Mouse (Mus musculus): ENCODE data around the gene Slc17a1.
A peak's percentile ranks its signal among the peaks of the same experiment; 100 is the strongest.

The Slc17a1 gene

DNA sequence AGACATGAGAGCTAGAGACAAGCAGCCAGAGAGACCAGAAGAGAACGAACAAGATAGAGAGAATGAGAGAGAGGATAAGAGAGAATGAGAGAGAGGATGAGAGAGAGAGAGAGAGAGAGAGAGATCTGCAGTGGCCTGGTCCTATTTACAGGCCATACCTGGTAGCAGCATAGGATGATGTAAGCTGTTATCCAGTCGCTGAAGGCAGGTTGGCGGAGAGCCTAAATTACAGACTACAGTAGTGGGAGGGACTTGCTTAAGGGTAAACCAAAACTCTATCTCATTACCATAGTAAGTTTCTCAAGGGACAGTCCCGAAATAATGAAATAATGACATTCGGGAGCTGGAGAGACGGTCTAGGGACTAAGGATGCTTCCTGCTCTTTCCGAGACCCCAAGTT lies at the start of gene Slc17a1:
Slc17a1 (plus strand) TSS at position 346 of the 400 bp plus-strand sequence.
- DNase-seq (ENCODE audit: low spot score in 2 of 2), result no peak

DNA sequence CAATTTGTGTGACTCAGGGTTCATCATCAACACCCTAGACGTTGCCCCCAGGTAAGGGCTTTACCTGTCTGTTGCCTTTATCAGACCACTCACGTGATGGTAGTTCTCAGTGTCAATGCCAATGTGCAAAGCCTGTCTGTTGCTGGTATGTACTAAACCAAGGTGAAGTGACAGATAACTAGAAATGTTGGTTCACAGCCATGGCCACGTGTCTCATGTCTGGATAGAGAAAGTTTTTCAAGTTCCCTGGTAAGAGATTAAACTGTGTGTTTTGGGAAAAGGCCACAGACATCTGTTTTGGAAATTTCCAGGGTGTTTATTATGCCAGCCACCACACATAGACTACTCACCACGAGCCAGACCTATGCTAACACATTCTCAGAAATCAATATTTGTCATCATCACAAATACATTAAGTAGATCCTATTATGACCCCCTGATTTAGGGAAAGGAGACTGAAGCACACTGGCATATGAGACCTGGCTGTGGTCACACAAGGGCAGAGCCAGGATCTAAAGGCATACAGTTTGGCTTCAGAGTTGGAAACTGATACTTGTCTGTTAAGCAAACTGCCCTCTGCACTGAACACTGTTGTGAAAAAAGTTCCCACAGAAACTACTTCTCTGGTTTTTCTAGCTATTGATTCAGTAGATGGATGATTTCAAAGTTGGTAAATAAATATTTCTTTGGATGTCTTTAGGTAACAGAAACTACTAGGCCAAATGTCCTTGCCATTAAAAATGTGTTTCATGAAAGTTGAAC lies 47.2 kb upstream of the Slc17a1 start:
- DNase-seq (ENCODE audit: low spot score in 2 of 2), result no peak

DNA sequence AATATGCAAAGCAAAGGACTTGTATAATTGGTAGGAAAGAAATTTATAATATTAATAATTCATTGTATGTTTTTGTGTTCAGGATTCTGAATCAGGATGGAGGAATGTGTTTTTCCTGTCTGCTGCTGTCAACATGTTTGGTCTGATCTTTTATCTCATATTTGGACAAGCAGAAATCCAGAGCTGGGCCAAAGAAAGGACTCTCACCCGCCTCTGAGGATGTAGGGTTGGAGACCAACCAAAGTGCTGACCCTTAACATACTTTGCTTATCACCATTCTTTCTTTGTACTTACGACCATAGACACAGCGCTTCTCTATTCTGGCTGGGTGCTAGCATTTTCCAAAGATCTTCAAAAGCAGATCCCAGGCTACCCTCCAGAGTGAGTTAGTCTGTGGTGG lies 45.3 kb upstream of the Slc17a1 start:
- DNase-seq (ENCODE audit: low spot score in 2 of 2), result no peak

DNA sequence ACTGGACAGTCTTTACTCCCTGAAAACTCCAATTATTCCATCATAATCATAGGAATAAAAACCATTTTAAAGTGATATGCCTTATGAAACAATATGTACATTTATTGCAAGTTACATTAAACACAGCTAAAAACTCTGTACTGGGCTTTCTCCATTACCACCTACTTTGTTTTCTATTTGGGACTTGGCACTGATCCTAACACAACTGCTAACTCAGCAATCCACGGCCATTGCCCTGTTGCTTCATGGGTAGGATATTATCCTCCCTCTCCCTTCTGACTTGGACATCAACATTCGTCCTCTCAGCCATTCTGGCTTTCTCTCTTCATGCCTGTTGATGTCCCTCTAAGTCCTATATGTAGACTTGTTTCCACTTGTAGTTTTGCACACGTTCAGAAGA lies 40.9 kb upstream of the Slc17a1 start:
- no peak for DNase-seq (ENCODE audit: low spot score in 2 of 2)

DNA sequence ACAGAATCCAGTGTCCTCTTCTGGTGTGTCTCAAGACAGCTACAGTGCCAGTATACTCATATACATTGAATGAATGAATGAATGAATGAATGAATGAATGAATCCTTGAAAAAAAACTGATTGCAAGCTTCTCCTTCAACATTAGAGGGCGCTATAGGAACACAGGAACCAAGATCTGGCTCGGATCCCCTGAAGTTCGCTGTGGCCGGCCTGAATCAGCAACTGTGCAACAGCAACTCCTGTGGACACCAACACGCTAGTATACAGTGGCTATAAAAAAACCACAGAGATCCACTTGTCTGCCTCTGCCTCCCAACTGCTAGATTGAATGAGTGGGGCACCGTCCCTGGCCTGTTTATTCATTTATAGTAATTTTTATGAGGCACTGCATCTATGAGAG lies 34.5 kb upstream of the Slc17a1 start:
- peak; percentile 3 to 20 for DNase-seq (ENCODE audit: low spot score in 2 of 2)

DNA sequence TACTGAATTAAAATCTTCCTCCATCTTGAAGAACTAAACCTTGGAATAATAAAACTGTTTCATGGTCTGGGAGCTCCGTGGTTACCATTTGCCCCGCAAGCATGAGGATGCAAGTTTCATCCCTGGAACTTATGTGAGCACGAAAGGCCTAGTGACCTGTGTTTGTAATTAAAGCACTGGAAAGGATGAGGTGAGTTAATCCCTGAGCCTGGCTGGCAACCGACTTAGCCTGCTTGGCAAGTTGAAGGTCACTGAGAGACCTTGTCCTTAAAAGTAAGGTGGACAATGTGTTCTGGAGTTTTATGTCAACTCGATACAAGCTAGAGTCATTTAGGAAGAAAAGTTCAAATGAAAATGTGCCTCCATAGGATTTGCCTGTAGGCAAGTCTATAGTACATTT lies 32.7 kb upstream of the Slc17a1 start:
- no peak for DNase-seq (ENCODE audit: low spot score in 2 of 2)

DNA sequence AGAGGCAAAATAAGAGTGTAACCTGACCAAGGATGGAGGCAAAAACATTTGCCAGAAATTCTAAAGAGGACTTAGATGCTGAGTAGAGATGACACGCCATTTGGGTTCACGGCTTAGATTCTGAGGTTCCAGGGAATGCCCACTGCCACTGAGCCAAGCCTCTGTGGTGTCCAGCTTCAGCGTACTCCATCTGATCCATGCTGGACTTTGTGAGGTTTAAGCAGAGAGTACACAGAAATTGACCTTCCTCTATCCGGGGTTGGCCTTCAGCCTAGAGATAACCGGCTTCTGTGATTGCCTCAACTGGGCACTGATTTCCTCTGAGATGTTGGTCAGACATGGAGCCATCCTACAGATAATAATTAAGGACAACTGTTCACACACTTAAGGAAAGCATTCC lies 30.9 kb upstream of the Slc17a1 start:
- no peak for DNase-seq (ENCODE audit: low spot score in 2 of 2)

DNA sequence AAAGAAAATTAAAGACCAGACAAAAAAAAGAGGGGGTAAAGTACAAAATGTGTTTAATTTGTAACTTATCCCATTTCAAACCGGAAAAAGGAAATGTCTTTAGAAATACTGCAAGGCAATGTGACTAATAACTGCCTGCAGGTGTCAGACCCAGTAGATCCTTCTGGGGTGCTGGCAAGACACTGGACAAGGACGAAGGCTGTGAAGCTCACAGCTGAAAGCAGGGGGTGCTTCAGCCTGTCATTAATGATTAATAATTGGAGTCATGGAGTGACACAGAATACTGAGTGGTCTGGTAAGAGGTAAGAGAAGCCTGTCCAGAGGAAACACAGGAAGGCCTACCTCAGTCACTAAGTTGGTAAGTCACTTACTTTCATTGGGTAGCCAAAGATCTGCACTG lies 28.2 kb upstream of the Slc17a1 start, which contains the start of gene Slc17a3:
Slc17a3 (plus strand) TSS at position 127 of the 400 bp plus-strand sequence.
- no peak for DNase-seq (ENCODE audit: low spot score in 2 of 2)

DNA sequence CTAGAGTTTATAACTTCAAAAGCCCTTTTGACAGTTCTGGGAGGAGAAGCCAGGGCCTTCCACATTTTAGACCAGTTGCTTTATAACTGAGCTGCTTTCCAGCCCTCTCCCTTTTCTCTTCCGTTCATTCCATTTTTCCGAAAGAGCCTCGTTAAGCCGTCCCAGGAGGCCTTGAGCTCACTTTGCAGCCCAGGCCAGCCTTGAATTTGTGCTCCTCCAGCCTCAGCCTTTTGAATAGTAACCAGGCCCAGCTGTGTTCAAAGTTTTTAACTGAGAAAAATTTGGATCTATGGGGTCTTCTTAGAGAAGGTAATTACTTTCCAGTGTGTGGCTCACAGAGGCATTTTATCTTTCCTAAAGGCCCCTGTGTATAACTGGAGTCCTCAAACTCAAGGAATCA lies 21.7 kb upstream of the Slc17a1 start:
- DNase-seq (ENCODE audit: low spot score in 2 of 2), result no peak

DNA sequence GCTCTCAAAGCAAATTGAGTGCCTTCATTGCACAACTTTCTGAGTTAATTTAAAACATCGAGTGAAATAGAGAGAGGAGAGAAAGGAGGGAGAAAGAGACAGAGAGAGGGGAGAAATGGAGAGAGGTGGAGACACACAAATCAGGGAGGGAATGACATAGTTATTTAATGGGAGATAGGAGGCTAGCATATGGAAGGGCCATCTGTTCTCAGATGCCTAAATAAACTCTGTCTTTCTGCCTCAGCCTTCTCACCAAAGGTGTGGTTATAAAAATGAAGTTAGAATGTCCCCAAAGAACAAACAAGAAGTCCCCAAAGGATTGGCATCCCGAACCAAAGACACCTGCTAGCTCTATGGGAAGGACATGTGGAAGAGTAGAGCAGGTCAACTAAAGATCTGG lies 18.3 kb upstream of the Slc17a1 start:
- no peak for DNase-seq (ENCODE audit: low spot score in 2 of 2)

DNA sequence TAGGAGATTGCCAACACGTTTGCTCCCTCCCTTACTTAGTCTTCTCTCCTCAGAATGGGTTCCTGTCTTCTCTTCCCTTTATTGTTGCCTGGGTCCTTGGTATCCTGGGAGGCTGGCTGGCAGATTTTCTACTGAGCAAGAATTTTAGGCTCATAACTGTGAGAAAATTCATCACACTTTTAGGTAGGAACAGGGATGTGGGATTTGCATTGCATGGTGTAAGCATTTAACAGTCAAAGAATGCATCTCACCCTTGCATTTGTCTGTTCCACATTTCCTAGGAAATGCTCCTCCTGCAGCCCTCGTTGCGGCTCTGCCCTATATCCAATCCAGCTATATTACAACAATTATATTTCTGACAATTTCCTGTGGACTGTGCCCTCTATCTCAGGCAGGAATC lies 11.1 kb upstream of the Slc17a1 start:
- DNase-seq (ENCODE audit: low spot score in 2 of 2), result no peak

DNA sequence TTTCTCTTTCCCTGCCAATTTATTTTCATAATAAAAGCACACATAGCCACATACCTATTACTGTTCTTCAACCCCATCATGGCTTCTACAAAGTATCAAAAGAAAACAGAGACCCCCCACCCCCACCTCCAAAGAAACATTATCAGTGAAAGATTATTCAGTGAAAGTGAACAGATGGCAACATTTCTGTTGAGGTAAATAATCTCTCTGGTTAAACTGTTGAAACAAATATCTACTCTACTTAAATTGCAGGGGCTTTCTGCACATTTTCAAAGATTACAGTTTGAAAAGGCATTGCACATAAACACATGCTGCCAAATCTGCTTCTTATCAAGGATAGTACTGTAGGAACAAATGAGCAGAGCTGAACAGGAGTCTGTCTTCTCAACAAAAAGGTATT lies 5.7 kb upstream of the Slc17a1 start:
- no peak for DNase-seq (ENCODE audit: low spot score in 2 of 2)

DNA sequence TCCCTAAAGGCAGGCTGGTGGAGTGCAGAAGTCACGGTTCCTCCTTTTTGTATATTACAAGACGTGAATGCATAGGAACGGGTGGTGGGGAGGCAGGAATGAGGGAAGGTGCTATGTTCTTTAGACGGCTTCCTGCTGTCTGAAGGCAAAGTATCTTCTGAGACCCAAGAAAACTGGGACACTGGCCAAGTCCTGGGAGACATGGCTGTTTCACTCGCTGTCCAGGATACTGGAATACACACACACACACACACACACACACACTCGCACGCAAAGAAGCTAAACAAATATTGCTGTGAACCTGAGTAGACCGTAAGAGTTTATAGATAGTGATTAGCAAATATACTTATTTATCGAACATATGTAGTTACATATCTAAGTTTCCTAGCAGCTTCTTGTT lies 2.8 kb upstream of the Slc17a1 start:
- no peak for DNase-seq (ENCODE audit: low spot score in 2 of 2)

DNA sequence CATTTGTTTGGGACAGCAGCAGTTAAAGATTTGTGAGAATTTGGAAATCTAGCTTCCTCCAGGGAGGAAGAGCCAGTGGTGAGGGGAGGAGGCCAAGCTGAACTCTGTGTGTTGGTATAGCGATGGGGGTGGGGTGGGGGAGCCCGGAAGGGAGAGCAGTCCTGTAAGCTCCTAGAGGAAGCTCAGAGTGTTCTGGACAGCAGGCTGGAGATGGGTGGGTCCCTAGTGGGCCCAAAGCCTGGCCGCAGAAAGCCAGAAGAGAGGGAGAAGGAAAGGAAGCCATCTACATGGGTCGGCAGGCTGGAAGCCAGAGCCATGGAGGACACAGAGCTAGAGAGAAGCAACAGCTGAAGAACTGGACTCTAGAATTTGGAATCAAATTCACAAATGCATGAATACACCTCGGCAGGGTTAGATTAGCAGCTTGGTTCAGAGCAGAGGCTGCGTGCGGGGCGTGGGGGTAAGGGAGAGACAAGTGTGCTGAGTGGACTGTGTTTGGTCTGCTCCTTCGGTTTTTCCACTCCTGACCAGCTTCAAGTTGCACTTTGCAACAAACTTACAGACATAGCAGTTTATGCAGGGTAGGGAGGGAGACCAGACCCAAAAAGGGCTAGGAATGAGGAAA lies 1.4 kb upstream of the Slc17a1 start:
- DNase-seq (ENCODE audit: low spot score in 2 of 2), result no peak

DNA sequence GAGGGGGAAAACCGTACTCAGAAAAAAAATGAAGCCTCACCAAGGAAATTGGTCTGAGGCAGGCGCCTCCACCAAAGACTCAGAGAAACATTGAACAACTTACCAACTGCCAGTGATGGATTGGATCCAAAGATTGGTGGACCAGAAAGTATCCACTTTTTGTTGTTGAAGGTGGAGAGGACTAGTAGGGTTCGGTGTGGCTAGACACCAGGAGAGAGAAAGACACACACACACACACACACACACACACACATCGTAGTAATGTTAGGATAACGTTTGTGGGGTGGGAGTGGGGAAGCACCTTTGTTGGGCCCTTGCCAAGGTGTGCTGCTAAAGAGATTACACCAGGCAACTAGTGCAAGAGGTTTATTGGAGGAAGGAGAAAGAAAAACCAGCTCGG lies 550 bp upstream of the Slc17a1 start:
- no peak for DNase-seq (ENCODE audit: low spot score in 2 of 2)

DNA sequence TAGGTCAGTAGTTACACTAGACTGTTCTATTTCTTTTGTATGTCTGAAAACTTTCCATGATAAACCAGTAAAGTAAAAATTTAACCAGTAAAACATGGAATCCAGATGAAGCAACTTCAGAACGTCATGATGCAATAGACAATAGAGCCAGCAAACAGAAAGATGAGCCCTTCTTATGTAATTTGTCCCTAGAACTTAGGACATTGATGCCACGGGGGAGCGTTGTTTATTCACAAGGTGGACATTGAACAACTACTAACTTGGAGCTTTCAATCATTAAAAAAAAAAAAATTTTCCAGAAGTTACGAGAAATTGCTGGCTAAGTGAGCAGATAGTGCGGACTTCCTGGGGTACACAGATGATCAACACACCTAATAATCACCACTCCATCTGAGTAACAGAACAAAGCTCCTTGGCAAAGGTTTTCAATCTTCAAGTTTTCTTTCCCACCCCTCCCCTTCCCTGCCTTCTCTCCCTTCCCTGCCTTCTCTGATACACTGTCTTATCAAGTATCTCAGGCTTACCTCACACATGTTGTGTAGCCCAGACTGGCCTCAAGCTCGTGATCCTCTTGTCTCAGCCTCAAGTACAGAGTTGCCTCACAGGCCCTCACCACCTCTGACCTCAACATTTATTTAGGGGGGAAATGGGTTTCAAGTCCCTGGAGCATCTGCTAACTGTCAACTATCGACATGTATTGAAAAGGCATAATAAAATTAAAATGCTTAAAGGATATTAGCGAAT lies 1.4 kb downstream of the Slc17a1 start:
- no peak for DNase-seq (ENCODE audit: low spot score in 2 of 2)

DNA sequence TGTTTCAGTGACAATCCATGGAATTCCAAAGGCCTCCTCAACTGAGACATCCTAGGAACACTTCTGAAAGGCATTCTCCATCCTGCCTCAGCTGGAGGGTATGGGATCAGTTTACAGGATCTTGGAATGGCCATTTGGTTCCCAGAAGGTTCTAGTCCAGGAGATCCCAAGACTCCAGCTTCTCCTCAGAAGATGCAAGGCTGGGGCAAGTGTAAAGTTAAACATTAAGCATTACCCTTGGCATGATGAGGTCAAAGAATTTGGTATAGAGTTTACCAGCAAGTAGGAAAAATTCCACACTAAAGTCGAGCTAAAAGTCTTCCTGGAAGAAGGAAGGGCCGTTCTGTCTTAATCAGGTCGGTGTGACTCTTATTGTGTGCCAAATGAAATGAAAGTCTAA lies 2.4 kb downstream of the Slc17a1 start:
- DNase-seq (ENCODE audit: low spot score in 2 of 2), result no peak

DNA sequence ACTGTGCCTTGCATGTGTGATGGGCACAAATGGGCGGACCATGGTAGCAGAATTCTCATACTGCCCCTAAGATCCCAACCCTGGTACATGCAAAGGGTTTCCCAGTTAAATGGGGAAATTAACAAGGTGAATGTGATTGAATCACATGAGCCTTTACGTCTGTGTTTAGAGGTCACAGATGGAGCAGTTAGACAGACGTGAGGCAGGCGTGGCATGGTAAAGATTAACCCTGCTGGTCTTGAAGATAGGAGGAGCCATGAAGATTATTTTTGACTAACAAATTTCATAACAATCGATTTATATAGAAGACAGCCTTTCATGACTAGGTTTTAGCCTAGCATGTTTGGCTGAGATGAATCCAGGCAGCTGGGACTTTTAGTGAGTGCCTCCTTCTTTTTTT lies 5.6 kb downstream of the Slc17a1 start:
- DNase-seq (ENCODE audit: low spot score in 2 of 2), result no peak

DNA sequence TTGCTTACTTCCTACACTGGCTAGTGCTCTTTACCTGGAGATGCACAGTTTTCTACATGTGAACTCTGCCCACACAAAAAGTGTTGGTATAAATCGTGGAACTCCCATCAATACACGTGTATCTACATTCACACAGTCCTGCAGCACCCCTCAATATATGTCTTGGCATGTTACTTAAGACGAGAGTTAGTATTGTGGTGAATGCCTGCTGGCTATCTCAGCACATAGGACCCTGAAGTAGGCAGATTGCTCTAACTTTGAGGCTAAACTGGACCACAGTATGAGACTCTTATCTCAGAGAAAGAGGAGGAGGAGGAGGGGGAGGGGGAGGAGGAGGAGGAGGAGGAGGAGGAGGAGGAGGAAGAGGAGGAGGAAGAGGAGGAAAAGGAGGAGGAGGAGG lies 11.6 kb downstream of the Slc17a1 start:
- no peak for DNase-seq (ENCODE audit: low spot score in 2 of 2)

DNA sequence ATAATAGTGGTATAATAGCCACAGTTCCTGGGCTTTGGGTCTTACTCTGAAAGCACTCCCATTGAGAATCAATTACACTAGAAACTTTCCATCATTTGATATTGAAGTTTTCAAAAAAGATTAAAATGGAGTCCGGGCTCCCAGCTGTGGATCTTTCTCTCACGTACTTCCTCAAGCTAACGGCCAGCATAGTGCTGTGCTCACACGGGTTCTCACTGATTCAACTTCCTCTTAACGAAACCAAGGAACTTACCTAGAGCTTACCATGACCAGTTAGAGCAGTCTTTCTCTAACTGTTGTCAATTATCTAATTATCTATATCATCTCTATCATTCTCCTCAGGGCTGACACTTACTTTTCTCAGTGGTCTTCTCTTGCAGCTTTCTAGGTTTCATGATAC lies 12.1 kb downstream of the Slc17a1 start:
- DNase-seq (ENCODE audit: low spot score in 2 of 2), result no peak

DNA sequence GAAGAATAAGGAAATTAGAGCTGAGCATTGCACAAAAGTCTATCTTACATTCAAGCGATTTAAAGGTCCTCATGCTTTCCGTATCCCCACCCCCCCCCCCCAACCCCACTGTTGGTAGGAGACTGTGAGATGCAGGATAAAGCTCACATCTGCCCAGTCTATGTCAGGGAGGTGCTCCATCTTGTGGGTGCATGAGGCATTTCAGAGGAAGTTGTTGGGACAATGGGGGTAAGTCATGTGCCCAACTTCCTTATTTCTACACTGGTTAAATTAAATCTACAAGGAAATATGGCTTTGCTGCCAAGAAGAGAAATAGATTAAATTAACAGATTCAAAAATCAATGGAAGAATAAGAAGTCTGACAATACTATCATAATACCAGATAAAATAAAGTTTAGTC lies 18.0 kb downstream of the Slc17a1 start:
- DNase-seq (ENCODE audit: low spot score in 2 of 2), result no peak

DNA sequence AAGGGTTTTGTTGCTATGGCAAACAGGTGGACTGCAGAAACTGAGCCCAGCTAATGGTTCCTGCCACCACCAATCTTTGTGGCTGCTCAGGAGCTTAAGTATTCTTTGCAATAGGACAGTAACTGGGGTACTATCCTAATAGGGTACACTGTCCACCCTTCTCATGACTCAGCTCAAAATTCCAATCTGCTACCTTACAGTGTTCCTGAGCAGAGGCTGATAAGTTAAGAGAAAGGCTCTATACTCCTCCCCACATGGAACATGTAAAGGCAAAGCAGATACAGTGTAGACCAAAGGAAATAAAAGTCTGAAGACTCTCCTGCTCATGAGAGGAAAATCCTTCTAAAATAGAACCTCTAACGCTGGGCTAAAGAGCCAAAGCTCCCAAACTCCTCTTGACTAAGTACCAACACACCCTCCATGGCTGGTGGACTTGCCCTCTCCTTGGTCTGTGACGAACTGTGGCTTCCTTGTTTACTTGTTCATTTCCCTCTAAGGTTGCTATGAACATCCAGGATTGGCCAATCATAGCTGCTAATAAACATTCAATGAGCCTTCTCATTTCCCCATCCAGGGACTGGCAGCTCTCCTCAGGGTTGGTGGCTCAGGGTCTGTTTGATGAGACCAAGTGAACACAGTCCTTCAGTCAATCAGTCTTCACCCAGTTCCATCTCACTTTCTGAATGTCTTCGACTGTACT lies 19.6 kb downstream of the Slc17a1 start:
- DNase-seq (ENCODE audit: low spot score in 2 of 2), result no peak

All from urinary bladder, postnatal 36 days (tissue).